Mouse (Mus musculus) hindbrain, postnatal 0 days (tissue): ENCODE results near the gene Pcyox1. TPM values are rescaled to one million over a fixed set of nuclear protein-coding genes. Genes with fewer than 3 reads are reported as not detected.
"Not testable (repeated sequence)": the region's sequence is repeated elsewhere in the genome, so short reads cannot be mapped to it uniquely, and the experiment has no call there.

Experiments
- ATAC-seq: fragments of 200-750 bp; cut with Nextera tagmentation; 2 replicates; pipeline ENCODE4 v1.8.0; 2017; ENCODE audit warnings: mild to moderate bottlenecking, moderate TSS enrichment, moderate library complexity
- DNase-seq: peaks from one replicate; pipeline ENCODE4 v3.0.0-alpha.2; 2015; ENCODE audit warnings: low spot score
- H3K27ac ChIP-seq: fragments of 300-500 bp; sonication (generic); 2 replicates; pipeline ENCODE4 v1.5.1; 2014; ENCODE audit warnings: mild to moderate bottlenecking
- H3K27me3 ChIP-seq: fragments of 300-500 bp; sonication (generic); 2 replicates; pipeline ENCODE4 v1.6.1; 2014; ENCODE audit warnings: low read length, mixed read lengths; ENCODE audit not compliant: insufficient read depth
- H3K36me3 ChIP-seq: fragments of 300-500 bp; sonication (generic); 2 replicates; pipeline ENCODE4 v1.6.1; 2014; ENCODE audit warnings: low read length, mixed read lengths; ENCODE audit not compliant: insufficient read depth
- H3K4me1 ChIP-seq: fragments of 300-500 bp; sonication (generic); 2 replicates; pipeline ENCODE4 v1.6.1; 2014; ENCODE audit warnings: antibody characterized with exemption, low read length, mixed read lengths; ENCODE audit not compliant: insufficient read depth
- H3K4me2 ChIP-seq: fragments of 300-500 bp; sonication (generic); 2 replicates; pipeline ENCODE4 v1.6.1; 2014; ENCODE audit warnings: low read depth, mild to moderate bottlenecking, low read length, moderate library complexity, mixed read lengths
- H3K4me3 ChIP-seq: fragments of 300-500 bp; sonication (generic); 2 replicates; pipeline ENCODE4 v1.5.1; 2014; ENCODE audit warnings: low read length
- H3K9ac ChIP-seq: fragments of 300-500 bp; sonication (generic); replicated peaks from 2 replicates; pipeline ENCODE4 v1.6.1; 2014; ENCODE audit warnings: mild to moderate bottlenecking, low read length, moderate library complexity, mixed read lengths
- H3K9me3 ChIP-seq: fragments of 300-500 bp; sonication (generic); 2 replicates; pipeline ENCODE4 v1.6.1; 2016; ENCODE audit warnings: low read length, mixed read lengths
- CTCF ChIP-seq: IDR thresholded peaks from 2 replicates; pipeline ENCODE4 v1.5.1; 2016; ENCODE audit warnings: antibody characterized with exemption, control low read depth, low read depth
- WGBS: fragments of 180-500 bp; shearing (Covaris S2); extraction: QIAGEN DNeasy Blood & Tissue Kit; methylation state at CpG from one replicate; pipeline ENCODE4 v1.1.7; 2014; 5-methylcytosine and 5-hydroxymethylcytosine counted together
- polyA plus RNA-seq: library from polyadenylated mRNA; unstranded; fragments of >200 nt; fragmentation: Nextera tagmentation; extraction: Ambion mirVana; gene quantifications from 2 replicates; pipeline ENCODE4 v1.2.1, GENCODE M21; 2015
- total RNA-seq: library from RNA; depleted of rRNA; stranded (reverse); fragments of >200 nt; gene quantifications from 2 replicates; pipeline ENCODE4 v1.2.3, GENCODE M21; 2014

The Pcyox1 gene
- total and polyA plus RNA-seq, 2 experiments from 2014 or later: 80.9 to 102 TPM

- no peak overlapping the region for H3K27ac ChIP-seq
- H3K9ac ChIP-seq: no peak overlapping the region
- no peaks in the 10 kb centered on the region for H3K9me3 ChIP-seq
- ATAC-seq (no peak), DNase-seq (no peak)
- no peak for TF ChIP-seq CTCF
- no peaks in the 10 kb centered on the region for H3K4me1 ChIP-seq
- H3K27me3 ChIP-seq: no peaks in the 10 kb centered on the region
- peaks cover 13% of the 10 kb centered on the region for H3K36me3 ChIP-seq
- H3K4me3 ChIP-seq: no peak overlapping the region
- H3K4me2 ChIP-seq: no peak overlapping the region
Measured at GRCm38 (mm10) chr6:86382551-86382950, 14.4 kb downstream of the Pcyox1 start.

GRCm38 (mm10) chr6:86380112-86380511 is 16.8 kb downstream of the Pcyox1 start:
- not testable (repeated sequence) for H3K27me3 ChIP-seq, DNase-seq, H3K27ac ChIP-seq, H3K9me3 ChIP-seq, H3K4me3 ChIP-seq, H3K4me2 ChIP-seq, H3K9ac ChIP-seq, ATAC-seq, H3K4me1 ChIP-seq
- WGBS: 73% methylated on average over 6 of the region's 8 CpGs
- peaks cover 24% of the 10 kb centered on the region for H3K36me3 ChIP-seq

GRCm38 (mm10) chr6:86378341-86378740 is 18.6 kb downstream of the Pcyox1 start:
- ATAC-seq (no peak), DNase-seq (no peak)
- 82% methylated on average over 3 of the region's 3 CpGs for WGBS
- no peaks in the 10 kb centered on the region for H3K9me3 ChIP-seq
- H3K4me1 ChIP-seq: no peaks in the 10 kb centered on the region
- TF ChIP-seq CTCF: no peak
- peaks cover 24% of the 10 kb centered on the region for H3K36me3 ChIP-seq
- no peak overlapping the region for H3K4me2 ChIP-seq
- no peak overlapping the region for H3K9ac ChIP-seq
- no peak overlapping the region for H3K4me3 ChIP-seq
- H3K27ac ChIP-seq: no peak overlapping the region
- no peaks in the 10 kb centered on the region for H3K27me3 ChIP-seq

GRCm38 (mm10) chr6:86373556-86373955 is 23.4 kb downstream of the Pcyox1 start:
- Histone ChIP-seq H3K9me3 (no peaks in the 10 kb centered on the region), H3K4me3 (no peak overlapping the region), H3K27ac (no peak overlapping the region), H3K36me3 (peaks cover 18% of the 10 kb centered on the region), H3K4me2 (no peak overlapping the region), H3K27me3 (no peaks in the 10 kb centered on the region), H3K4me1 (peaks cover 11% of the 10 kb centered on the region; the same call in 1 of the 2 replicates), H3K9ac (no peak overlapping the region)
- DNase-seq (no peak), ATAC-seq (no peak)
- 95% methylated on average over 6 of the region's 6 CpGs for WGBS
- TF ChIP-seq CTCF: no peak

DNA sequence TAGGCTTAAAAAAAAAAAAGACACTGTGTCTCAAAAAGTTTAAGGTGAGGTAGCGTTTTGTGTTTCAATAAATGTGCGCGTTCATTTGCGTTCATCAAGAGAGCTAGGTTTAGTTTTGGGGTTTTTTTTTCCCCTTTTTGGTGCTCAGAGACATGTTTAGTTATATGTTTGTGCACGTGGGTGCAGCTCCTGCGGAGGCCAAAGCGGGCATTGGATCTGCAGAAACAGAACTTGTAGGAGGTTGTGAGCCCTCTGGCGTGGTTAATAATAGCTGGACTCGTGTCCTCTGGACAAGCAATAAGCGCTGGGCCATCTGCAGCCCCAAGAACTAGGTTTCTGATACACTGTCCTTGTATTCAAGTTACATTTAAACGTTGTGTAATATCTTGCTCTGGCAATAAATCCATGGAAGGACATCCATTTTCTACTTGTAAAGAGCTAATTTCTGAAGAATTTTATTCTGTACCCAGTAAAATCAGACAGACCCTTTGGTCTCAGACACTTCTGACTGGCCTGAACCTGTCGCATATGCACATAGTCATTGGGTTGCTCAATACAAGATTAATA is 24.9 kb downstream of the Pcyox1 start:
- Histone ChIP-seq H3K27me3 (no peaks in the 10 kb centered on the region), H3K9me3 (no peaks in the 10 kb centered on the region), H3K9ac (peak overlapping the region; percentile 80), H3K4me3 (peak overlapping the region; percentile 83), H3K4me1 (peaks cover 11% of the 10 kb centered on the region; the same call in 1 of the 2 replicates), H3K27ac (peak overlapping the region; percentile 83; the same call in 1 of the 2 replicates), H3K36me3 (peaks cover 6% of the 10 kb centered on the region), H3K4me2 (peak overlapping the region; percentile 87)
- TF ChIP-seq CTCF: no peak
- DNase-seq: no peak
- WGBS: 5% methylated on average over 12 of the region's 12 CpGs
- ATAC-seq: no peak

DNA sequence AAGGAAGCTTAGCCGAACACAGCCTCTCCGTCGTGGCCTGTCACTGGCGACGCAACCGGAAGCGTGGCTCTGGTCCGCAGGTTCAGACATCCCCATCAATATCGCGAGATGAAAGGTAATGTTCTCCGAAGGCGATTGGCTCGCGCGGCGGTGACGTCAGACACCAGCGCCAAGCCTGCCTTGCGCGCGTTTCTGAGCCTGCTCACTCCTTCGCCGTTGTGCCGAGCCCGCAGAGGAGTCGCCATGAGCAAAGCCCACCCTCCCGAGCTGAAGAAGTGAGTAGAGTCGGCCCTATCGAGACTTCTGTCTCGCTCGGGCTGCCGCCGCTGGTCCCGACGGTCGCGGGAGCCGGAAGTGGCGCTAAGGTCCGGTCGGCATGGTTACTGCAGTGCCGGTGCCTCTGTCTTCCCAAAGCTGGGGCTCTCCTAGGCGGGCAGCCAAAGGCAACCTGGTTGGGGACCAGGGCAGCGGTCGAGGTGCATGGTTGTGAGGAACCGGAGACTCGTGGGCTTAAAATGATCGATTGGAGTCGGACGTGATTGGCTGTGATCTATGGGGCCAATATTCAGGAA is 25.5 kb downstream of the Pcyox1 start:
- peak; percentile 99 for DNase-seq
- H3K9ac ChIP-seq: peak overlapping the region; percentile 80
- under 1% methylated on average over 50 of the region's 50 CpGs for WGBS
- peak; percentile 98 for ATAC-seq
- H3K9me3 ChIP-seq: no peaks in the 10 kb centered on the region
- peak overlapping the region; percentile 87 for H3K4me2 ChIP-seq
- peaks cover 2% of the 10 kb centered on the region; the same call in 1 of the 2 replicates for H3K36me3 ChIP-seq
- peak overlapping the region; percentile 83 for H3K27ac ChIP-seq
- TF ChIP-seq CTCF: peak; percentile 15; the same call in 1 of the 2 replicates
- peak overlapping the region; percentile 83 for H3K4me3 ChIP-seq
- H3K27me3 ChIP-seq: no peaks in the 10 kb centered on the region
- peaks cover 15% of the 10 kb centered on the region; the same call in 1 of the 2 replicates for H3K4me1 ChIP-seq

GRCm38 (mm10) chr6:86370764-86371339 is 26.1 kb downstream of the Pcyox1 start, which contains the start of gene Snrpg:
Gene Snrpg, plus strand, starts transcription at chr6:86371304.
- Histone ChIP-seq H3K36me3 (no peaks in the 10 kb centered on the region), H3K4me2 (peak within 1 kb of the TSS; percentile 87), H3K4me3 (peak within 1 kb of the TSS; percentile 83), H3K4me1 (peaks cover 20% of the 10 kb centered on the region; the same call in 1 of the 2 replicates), H3K9me3 (no peaks in the 10 kb centered on the region), H3K27me3 (no peaks in the 10 kb centered on the region), H3K27ac (peak within 1 kb of the TSS; percentile 83), H3K9ac (peak within 1 kb of the TSS; percentile 80)
- DNase-seq: peak; percentile 9
- WGBS: 12% methylated on average over 15 of the region's 15 CpGs
- no peak for TF ChIP-seq CTCF
- no peak for ATAC-seq
